Mouse (Mus musculus): ENCODE results near the gene Col15a1.
A peak's percentile ranks its signal among the peaks of the same experiment; 100 is the strongest.

Col15a1 gene

GRCm38 (mm10) chr4:47207969-47208420 is at the start of gene Col15a1:
Col15a1 (plus strand) TSS chr4:47208161.
- DNase-seq = peak in 1 of 2 experiments; percentile 35

DNA sequence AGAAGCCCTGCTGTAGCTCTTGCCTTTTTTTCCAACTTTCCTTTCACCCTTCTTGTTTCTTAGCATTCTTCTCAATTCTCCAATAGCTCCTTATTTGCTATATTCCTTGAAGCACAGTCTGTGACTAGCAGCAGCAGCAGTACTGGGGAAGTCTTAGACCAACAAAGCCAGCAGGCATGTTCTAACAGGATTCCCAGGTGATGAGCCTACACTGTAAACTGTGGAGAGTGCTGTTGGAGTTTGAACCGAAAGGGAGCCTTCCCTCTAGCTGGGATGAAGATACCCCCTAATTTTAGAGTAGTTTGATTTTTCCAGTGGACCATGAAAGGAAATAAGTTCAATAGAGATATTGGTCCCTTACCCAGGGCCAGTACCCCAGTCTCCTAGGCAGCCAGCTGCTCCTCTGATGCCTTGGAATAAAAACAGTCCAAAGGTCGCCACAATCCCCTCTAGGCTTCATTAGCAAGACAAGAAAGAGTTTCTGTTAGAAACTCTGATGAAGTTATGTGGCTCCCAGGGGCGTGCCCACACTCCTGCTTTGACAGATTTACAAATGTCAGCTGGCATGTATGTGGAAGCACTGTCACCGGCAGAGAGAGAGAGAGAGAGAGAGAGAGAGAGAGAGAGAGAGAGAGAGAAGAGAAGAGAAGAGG is 46.7 kb upstream of the Col15a1 start:
- DNase-seq = no peak

DNA sequence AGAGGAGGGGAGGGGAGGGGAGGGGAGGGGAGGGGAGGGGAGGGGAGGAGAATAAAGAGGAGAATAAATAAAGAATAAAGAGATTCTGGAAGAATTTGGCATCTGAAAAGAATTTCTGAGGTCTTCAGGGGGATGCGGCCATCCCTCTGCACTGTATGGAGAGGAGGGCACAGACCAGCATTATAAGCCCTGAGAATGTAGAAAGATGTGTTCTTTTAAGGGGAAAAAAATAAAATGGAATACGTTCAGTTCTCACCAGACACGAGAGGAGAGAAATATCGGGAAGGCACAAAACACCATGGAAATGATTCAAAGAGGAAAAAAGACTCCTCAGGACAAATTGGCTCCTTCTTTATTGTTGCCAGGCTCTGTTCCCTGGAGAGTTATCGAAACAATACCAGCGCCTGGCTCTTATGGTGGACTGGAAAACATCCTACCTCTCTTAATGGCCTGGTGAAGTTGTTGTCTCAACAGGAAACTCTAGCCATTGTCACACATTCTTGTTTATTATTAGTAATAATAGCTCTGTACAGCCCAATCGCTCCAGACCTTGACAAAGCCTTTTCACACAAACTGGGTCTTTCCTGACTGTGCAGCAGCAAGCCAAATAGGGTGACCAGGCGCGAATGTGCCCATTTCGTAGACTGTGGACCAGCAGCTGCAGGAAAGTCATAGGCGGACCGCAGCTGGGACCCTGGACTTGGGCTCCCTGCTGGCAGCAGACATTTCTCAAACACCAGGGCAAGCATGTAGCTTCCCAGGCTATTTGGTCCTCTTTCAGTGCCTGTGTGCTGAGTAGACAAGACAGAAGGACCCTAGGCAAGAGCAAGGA is 46.0 kb upstream of the Col15a1 start:
- no peak for DNase-seq

DNA sequence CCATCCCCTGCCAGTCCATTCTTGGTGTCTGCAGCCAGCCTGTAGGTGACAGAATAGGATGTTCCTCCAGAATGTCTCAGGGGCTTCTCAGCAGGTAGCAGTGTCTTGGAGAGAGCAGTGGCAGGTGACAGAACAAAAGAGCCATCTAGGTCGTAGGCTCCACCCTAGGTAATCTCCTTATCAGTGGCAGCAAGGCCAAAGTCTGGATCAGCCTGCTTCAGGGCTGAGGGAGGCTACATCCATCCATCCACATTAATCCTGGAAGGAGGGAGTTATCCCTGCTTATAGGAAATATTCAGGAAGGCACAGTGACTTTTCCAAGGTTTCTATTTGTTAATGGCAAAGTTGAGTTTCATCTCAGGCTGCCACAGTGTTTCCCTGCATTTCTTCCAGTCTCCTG is 35.6 kb upstream of the Col15a1 start:
- no peak for DNase-seq

- DNase-seq = no peak
Observed at GRCm38 (mm10) chr4:47177101-47177500, 30.9 kb upstream of the Col15a1 start.

GRCm38 (mm10) chr4:47178261-47178961 is 29.6 kb upstream of the Col15a1 start:
- peak in 1 of 2 experiments; percentile 14 for DNase-seq

DNA sequence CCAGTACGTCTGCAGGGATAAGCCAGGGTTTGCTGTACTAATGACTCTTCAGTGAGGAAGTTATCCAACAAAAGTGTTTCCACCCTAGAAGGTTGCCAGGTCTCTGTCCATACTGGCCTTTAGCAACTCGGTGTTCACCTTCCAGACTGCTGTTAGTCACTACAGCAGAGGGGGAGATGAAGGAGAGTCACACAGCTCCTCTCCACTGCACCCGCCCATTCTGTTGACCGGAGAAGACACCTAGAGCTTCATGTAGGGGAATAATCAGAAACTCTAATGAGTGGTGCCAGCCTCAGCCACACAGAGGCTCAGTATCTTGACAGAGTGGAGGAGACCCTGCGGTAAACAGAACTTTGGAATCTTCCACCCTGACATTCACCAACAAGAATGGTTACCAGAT is 28.4 kb upstream of the Col15a1 start:
- no peak for DNase-seq

DNA sequence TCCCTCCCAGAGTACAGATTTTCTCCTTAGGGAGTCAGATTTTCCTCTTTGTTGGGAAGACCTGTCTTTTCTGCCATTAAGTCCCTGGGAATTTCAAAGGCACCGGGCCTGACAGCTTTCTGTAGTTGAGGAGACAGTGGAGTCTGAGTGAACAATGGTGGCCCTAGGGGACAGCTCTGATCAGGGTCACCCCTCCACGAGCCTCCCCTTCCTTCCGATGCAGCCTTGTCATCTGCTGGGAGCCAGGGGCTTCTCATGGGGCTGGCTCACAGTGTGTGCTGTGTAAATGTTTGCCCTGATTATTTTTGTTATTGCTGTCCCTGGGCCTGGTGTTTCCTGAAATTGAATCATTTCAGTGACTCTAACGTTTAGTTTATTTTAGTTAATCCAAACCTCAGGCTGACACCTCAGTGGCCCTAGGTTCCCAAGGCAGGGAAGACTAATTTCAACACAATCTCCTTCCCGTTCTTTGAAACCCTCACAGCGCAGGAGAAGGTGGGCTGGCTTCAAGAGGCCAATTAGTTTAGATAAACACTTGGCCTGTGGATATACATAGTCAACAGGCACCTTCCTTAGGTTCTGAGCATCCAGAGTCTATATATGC is 23.8 kb upstream of the Col15a1 start:
- DNase-seq = no peak

- DNase-seq = peak in 1 of 2 experiments; percentile 19
Observed at GRCm38 (mm10) chr4:47186514-47186913, 21.4 kb upstream of the Col15a1 start.

- DNase-seq = no peak
Observed at GRCm38 (mm10) chr4:47196173-47196572, 11.8 kb upstream of the Col15a1 start.

DNA sequence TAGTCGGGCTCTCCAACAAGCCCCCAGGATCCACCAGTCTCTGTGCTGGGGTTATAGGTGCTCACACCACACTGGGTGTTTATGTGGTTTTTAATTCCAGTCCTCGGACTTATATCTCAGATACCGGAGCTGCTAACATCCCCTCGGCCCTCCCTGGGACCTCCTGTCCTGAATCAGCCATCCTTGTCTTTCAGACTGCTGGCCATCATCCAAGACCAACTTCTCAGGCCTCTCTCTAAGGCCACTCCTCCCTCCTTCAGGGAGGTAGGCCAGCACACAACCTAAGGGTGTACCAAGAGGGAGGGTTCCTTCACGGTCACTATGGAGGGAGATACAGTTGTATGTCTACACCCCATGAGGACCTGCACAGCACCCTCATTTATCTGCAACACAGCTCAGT is 4.3 kb upstream of the Col15a1 start:
- DNase-seq = no peak

DNA sequence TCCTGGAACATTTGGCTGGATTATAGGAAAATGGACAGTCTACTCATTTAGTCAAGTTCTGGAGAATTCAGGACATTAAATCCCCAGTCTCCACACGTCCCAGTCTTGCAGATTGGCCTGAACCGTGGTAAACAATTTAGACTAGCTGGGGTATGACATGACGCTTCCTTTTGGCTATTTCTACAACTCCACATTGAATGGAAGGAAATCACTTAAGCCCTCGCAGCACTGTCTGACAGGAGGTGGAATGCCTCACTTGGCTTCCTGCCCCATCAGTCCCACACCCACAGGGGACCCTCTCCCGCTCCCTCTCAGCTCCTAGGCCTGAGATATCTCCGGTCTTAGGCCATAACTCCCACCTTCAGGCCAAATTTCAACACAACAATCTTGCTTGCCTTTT is 2.1 kb upstream of the Col15a1 start:
- DNase-seq = peak; percentile 25 to 54

DNA sequence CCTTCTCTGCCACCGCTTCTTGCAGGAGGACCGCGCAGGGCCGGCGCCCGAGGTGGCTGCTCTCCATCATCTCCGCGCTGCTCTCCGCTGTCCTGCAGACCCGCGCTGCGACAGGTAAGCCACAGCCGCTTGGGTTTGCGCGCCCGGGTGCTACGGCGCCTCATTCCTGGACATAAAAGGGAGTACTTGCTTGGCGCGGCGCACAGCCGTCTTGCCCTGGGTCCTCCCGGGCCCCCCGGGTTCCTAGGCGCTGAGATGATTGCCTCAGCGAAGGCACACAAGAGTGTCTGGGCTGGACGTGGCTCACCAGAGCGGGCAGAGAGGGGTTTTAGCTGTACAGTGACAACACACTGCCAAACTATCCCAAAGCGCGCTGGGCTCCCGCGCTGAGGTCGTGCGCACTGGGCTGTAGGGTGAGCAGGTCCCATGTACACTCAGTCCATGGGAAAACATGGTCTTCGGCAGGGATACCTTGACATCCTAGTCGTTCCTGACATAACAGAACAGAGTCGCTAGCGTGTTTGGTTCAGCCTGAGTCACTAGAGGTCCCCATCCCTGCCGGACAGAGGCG is 545 bp downstream of the Col15a1 start:
- peak in 1 of 2 experiments; percentile 26 for DNase-seq

DNA sequence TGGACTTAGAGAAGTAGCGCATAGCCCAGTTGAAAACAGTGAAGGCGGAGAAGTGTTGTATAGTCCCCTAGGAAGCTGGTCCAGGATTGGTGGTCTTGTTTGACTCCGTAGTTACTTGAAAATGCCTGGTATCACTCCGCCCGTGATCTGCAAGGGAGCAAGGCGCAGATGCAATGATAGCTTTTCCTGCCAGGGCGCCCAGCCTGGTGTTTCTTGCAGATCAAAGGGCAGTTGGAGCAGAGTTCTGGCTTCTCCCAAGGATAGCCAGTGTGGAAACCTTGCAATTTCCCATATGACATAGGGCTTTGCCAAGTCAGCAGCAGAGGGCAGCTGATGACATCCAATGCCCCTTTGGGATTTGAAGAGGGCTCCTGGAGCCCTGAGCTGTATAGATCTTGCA is 1.5 kb downstream of the Col15a1 start:
- peak in 1 of 2 experiments; percentile 23 for DNase-seq

GRCm38 (mm10) chr4:47218828-47219227 is 10.9 kb downstream of the Col15a1 start:
- DNase-seq = no peak

DNA sequence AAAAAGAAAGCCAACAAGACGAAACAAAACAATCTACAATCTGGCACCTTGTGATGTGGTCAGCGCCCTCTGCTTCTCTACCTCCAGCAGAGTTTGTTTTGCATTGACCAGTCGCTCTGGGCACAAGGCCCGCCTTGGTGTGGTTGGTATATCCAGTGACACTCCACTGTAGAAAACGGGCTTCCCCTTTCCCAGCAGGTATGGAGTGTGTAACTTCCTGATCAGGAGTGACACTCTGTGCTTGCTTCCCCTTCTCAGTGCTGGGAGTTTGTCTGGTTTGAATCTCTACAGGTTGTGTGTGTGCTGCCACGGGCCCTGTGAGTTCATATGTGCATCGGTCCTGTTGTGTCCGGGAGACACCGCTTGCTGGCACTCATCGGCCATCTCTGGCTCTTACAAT is 11.4 kb downstream of the Col15a1 start:
- no peak for DNase-seq

- DNase-seq = no peak
Observed at GRCm38 (mm10) chr4:47220544-47220943, 12.6 kb downstream of the Col15a1 start.

DNA sequence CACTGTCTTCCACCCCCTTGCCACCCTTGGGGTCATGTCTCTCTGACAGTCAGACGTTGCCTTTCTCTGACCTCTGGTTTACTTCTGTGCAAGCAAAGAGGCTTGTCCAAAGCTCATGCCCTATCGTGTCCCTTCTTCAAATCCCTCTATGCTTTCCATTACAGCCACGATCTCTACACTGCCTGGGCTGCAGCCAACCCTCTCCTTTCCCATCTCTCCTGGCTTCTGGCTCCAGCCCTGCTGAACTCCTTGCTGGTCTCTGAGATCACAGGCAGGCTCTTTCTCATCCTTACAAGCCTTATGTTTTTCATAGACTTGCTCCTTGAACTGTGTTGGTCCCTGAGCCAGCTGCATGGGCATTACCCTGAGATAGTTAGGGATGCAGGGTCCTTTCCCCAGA is 14.2 kb downstream of the Col15a1 start:
- no peak for DNase-seq

GRCm38 (mm10) chr4:47225920-47226319 is 18.0 kb downstream of the Col15a1 start:
- DNase-seq = peak; percentile 66 to 73

GRCm38 (mm10) chr4:47227101-47227500 is 19.1 kb downstream of the Col15a1 start:
- no peak for DNase-seq

DNA sequence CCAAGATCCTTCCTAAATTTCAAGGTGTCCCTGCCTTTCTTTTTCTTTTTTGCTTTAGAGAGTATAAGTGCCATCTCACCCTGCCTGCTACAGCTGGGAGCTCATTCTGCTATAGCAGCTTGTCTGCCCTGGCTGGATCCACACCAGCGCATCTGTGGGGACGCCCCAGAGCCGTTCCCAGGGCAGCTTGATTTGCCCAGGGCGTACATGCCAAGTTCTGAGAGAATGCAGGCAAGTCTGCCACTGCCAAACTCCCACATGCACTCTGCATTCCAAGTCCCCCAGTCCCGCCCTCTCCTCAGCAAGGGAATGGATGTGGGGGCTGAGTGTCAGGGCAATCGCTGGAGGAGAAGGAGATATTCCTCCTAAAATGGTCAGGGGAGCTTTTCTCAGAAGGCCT is 19.8 kb downstream of the Col15a1 start:
- peak in 1 of 2 experiments; percentile 38 for DNase-seq

GRCm38 (mm10) chr4:47228945-47229344 is 21.0 kb downstream of the Col15a1 start:
- DNase-seq = no peak

DNA sequence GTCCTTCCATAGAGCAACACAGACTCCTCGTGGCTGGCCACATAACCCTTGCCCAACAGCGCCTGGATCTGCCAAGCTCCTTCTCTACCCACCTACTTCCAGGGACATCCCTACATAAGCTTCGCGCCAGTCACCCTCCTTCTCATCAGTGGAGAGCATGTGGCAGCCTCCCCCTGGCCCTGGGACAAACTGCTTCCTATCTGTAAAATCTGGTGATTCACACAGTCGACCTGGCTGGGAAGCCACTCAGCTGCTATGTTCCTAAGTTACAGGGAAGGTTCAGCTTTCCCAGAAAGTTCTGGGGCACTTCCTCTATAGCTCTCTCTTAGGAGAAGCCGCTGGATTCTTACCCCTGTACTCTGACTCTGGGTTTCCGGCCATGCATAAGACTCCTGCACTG is 22.5 kb downstream of the Col15a1 start:
- no peak for DNase-seq
